Mouse (Mus musculus): Measurements from ENCODE around the gene Ralgps2.

The Ralgps2 gene

DNA sequence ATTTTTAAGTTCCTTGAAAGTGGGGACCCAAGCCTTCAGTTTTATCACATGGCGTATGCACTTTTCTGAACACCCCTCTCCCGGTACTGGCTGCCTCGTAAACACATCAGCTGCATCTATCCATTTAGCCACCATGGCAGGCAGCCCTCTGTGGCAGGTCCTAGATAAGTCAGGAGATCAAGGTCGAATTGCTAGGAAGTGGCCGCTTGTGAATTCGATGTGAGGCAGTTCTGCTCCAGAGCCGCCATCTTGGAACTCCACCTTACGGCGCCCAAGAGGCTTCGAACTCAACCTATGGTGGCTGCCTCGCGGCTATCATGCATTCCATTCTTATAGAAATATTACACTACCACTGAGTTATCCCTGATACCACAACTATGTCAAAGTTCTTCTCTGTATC lies 14.8 kb upstream of the Ralgps2 start:
- DNase-seq = no peak

DNA sequence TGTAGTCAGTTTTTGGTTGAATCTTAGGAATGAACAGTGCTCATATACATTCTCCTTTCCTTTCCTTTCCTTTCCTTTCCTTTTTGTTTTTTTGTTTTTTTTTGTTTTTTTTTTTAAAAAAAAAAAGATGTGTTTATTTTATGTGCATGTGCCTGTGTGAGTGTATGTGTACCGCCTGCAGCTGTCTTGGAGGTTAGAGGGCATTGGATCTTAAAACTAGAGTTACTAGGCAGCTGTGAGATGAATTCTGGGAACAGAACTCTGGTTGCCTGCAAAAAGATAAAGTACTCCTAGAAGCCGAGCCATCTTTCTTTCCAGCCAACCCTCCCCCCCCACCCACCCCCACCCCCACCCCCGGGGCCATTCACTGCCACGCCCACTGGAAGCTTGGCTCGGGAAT lies 10.9 kb upstream of the Ralgps2 start:
- DNase-seq = no peak

DNA sequence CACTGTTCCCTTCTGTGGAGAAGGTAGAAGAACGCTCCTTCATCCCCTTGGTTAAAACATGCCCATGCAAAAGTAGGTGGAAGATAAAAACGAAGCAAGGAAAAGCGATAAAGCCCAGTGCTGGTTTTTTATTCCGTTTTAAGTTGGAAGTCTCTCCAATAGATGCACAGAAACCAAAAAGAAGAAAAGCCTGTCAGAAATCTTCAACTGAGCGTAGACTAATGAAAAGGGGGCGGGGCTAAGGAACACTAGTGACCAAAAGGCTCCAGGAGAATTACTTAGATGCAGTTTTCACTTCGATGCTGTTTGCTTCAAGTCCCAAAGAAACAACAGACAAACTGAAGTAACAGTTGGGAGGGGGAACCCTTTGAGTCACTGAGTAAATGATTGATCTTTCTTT lies 1.2 kb upstream of the Ralgps2 start:
- DNase-seq = peak; percentile 44

DNA sequence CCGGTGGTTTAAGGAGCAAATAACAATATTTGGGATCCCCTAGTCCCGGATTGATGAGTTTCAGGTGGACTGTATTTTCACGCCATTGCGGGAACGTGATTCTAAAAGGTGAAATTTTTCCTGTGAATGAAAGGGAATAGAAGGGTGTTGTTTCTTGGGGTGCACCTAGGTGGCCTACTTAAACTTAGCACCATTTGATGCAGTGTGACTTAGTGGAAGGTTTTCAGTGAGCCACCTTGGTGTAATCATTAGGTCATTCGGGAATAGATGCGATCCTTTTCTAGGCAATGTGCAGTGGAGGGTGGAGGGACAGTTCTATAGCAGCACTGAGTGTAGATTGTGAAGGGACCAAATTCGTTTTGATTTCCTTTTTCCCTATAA lies 706 bp upstream of the Ralgps2 start:
- no peak for DNase-seq

DNA sequence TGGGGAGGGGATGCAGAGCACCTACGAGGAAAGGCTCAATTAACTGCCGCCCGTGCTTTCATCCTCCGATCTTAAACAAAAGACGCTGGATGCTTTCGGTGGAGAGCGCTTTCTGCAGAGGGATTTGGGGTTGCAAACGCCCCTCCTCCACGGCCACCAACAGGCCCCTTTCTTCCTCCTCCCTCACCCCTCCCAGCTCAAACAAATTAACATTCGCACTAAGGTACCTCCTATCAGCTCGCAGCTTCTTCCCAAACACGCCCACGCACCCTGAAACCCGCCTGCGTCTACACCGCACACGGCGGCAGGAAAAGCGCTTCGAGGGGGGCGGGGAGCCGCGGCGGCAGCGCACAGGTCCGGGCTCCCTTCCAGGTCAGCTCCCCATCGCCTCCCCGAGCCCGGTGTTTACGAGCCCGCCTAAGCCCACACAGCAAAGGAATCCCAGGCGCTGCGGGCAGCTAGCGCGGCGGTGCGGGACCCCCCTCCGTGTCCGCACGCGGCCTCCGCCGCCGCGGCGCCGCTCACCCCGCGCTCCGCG lies 652 bp downstream of the Ralgps2 start:
- peak; percentile 57 for DNase-seq

DNA sequence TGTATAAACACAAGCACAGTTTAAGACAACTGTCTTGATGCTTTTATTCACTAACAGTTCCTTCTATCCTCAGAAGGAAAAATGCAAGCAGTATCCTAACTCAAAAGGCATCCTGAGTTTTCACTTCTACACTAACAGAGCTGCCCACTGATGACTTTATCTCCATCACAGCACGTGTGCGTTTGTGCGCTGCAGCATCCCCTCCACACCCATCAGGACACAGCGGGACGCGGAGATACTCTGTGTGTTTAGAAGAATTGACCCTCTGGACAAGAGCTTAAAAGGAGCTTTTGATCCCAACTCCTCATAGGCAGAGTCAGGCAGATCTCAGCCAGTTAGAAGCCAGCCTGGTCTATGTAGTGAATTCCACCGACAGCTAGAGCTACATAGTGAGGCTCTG lies 2.0 kb downstream of the Ralgps2 start:
- no peak for DNase-seq

DNA sequence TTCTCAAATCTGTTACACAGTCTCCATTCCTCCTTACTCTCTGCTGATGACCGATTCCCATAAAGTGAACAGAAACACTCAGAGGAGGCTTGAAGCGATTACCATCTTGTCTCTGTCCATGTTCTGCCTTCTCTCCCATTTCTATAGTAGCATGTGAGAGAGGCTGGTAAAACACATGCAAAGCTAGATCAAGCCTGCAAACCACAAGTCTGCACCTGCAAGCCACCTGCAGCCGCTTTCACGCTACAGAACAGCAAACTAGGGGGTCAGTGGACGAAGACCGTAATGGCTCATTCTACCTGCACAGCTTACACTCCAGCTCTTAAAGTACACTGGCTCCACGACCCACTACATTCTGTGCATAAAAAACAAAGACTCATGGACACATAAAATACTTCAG lies 5.7 kb downstream of the Ralgps2 start:
- DNase-seq = no peak

DNA sequence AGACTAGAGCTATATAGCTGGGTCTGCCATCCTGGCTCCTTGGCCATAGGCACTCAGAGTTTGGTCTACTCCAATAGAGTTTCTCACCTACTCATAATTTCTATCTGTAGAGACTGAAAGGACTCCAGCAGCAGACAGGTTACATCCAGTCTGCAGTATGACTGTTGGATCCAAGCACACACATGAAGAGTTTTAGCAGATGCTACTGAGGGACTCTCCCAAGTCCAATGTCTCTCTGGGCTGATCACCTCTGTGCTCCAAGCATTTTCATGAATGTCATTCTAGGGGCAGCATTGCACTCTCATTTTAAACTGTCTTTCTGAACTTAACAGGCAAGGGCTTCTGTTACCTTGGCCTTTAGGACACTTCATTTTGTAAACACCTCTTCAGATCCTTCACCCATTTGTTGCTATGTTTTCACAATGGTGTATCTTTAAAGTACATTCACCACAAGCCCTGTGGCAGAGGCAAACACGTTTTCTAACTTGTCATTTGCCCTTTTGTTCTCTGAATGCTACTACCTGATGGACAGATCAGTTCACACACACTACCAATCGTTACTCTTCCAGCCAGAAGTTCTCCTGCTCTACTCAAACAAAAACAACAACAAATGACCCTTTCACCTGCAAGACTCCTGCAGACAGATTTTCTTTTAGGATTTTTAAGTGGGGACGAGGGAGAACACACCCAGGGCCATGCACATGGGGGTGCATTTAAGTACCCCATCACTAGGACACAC lies 7.2 kb downstream of the Ralgps2 start:
- no peak for DNase-seq

DNA sequence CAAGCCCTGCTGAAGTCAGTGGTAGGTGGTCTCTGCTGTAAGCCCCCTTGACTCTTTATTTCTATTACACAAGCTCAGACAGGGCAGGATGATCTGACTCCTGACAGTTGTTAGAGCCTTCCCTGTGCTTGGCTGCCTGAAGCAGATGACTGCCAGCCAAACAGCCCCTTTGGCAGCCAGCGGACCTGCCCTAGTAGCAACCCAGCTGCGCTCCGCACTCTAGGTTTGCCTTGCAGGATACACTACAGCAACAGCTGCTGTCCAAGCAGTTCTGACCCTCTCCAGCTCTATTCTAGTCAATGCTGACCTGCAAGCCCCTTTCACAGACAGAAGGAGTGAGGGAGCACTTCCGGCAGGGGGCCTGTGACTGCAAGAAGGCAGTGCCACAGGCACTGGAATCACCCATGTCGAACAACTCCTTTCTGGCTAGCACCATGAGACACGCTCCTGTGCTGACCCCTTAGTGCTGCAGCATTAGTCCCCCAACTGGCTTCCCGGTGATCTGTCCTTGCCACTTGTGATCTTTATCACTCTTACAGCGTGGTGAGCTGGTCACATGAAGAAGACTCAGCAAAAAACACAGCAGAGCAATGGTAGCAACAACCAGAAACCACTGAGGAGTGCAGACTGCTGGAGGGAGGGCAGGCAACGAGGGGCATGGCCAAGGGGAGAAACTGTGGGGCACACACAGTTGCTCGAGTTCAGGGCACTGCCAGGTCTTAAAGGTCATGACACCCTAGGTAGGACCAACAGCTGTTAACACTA lies 8.1 kb downstream of the Ralgps2 start:
- DNase-seq = no peak

DNA sequence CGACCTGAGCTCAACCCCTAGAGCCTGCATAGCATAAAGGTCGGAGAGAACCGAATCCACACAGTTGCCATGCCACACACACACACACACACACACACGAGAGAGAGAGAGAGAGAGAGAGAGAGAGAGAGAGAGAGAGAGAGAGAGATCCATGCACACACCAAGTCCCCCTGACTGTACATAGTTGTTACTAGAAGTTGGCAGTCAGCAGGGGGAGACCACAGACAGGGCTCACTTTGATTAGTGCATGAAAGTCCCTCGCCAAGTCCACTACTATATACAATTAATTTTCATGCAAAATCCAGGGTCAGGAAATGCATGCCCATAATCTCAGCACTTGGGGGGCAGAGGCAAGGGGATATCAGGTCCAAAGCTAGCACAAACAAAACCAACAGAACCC lies 9.2 kb downstream of the Ralgps2 start:
- DNase-seq = no peak

DNA sequence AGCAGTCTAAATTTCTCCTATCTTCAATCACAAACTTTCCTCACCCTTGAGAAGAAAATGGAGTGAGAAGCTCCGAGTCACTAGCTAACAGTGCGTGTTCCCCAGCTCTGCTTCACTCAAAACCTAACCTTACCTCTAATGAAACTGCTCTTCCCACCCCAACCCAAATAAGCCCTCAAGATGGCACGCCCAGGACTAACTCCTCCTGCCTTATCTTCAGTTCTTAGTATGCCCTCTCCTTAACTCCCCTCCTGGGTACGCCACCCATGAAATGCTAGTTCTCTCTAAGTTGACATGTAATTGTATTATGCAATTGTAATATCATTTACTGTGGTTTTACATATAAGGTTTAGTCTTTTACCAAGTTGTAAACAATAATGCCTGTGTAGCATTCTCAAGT lies 11.2 kb downstream of the Ralgps2 start:
- DNase-seq = no peak

DNA sequence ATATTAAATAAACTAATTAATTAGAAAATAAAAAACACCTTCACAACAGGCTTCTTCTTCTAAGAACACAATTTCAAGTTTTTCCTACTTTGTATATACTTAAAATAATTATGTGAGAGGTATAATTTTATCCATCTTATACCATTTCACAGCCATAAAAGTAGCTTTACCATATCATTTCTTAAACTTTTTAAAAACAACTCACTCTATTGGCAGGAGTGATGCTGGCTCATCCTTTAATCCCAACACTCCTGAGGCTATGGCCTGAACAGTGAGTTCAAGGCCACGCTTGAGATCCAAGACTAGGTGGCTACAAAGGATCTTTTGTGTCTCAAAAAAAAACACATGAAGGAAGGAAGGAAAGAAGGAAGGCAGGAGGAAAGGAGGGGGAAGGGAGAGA lies 15.9 kb downstream of the Ralgps2 start:
- no peak for DNase-seq

DNA sequence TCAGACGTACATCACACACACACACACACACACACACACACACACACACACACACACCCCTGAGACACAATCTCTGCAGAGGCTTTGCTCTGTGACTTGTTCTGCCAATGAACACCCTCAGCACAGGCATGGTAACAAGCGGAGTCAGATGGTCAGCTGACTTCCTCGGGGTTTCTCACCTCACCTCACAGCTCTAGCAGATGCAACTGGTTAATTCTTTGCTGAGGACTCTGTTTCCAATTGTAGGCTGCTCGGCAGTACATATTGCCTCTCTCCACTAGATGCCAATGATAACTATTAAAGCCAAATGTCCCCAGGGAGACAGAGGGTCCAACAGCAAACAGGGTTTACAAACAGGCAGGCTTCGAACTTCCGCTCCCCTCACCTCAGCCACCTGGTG lies 16.5 kb downstream of the Ralgps2 start:
- DNase-seq = no peak

DNA sequence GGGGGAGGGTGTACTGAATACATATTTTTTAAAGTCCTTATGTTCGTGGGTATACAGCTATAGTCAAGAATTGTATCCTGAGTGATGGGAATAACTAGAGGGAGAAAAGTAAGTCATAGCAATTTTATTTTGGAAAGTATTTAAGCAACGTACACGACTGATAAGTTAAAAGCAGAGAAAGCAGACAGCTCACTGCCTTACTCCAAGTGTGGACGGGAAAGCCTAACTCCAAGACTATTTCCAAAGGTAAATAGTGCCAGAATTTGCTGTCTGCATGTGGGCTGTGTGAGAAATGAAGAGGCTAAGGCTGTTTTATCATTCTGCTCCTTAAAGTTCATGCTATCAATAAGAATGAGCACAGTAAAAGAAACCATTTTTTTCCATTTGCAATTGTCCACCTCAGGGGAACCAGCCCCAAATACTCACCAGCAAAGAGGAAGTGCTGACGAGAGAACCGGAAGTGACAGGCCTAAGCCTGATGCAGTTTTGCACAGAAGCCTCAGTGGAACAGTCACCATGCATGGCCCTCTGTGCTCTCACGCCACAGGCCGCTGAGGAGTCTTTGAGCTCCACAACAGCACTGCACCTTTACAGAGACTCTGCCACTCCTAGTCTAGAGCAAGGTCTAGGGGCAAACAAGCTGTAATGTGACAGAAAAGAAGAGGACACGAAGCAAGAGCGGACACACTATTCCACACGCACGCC lies 18.0 kb downstream of the Ralgps2 start:
- no peak for DNase-seq

DNA sequence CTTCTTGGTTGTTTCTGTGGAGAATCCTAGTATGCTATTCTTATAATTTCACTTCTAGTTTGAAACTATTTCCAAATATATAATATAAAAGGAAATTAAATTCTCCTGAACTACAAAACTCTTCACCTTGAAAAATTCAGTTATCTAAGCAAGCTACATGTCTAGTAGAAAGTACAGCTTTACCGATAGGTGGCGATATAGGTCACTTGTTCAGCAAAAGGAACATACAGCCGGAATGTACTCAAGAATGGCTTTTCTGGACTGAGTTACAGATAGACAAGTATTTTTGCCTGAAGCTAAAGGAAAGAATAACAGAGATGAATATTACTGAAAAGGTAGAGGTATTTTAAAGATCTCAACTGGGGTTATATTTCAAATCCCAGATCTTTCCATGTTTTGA lies 22.0 kb downstream of the Ralgps2 start:
- peak; percentile 78 for DNase-seq

DNA sequence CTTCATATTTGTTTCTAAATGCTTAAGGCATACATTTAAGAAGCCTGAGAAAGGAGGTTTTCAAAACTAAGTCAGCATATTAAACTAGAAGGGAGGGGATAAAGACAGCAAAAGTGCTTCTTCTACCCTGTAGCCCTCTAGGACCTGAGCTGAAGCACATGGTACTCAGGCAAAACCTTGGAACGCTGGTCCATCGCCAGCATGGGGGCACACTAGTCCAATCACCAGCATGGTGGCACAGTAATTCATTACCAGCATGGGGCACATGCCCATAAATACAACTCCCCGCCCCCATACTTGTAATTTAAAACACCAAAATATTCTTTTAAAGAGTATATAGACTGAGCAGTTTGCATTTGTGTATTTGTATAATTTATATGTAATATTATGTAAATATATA lies 23.1 kb downstream of the Ralgps2 start:
- peak; percentile 21 for DNase-seq

DNA sequence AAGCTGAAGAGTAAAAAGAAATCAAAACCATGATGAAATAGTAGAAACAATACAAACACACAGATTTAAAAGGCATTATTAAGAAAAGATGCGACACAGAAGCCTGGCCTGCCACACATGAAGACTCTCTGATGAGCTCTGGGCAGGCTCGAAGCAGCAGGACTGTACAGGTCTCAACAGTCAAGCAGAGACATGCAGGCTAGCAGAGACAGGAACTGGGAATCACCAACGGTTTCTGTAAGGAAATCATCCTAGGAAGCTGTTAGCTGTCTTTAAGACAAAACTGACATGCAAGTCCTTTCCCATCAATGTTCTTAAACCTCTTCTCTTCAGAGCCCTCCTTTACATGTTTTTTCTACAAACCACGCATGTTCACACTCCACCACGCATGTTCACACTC lies 24.5 kb downstream of the Ralgps2 start:
- no peak for DNase-seq

DNA sequence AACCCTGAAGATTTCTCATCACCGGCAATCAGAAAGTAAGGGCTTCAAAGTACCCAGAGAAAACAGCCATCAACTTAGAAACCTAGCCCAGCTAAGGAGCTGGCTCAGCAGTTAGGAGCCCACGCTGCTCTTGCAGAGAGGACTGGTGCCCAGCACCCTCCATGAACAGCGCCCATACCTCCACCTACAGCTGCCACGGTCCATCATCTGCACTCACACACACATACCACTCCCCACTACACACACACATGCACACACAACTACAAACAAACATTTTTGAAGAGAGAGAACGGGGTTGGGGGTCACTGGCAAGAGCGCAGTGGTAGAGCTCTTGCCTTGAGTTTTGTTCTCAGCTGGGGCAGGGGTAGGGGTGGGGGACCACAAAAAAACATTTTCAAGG lies 26.2 kb downstream of the Ralgps2 start:
- no peak for DNase-seq

DNA sequence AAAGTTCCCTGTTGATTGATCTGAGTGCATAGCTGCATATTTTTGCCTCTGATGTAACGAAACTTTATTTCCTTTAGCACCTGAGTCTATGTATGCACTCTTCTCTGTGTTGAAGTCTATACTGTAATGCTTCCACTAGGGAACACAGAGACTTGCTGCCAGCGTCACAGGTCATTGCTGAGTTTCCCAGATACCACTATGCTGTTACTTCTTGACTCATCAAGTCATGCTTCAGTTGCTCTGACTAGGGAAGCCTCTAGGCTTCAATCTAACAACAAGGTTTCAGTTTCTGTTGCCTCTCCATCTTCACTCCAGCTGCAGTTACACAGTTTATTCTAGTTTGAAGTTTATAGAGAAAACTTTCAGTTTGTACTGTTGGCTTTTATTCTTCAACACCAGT lies 28.5 kb downstream of the Ralgps2 start:
- DNase-seq = peak; percentile 39

DNA sequence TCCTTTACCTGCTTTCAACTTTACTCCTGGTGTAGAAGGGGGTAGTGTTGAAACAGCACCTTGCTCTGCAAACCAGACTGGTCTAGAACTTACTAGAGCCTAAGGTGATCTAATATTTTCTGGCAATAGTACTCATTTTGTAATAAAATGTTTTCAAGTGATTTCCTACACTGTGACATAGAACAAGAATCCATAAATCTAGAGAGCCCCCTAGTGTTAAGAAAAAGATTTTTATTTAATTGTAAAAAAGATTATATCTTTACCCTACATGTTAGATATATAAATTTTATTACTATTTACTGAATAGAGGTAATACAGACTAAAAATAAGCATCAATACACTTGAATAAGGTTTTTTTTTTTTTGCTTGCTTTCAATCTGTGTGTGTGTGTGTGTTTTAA lies 29.6 kb downstream of the Ralgps2 start:
- no peak for DNase-seq

DNA sequence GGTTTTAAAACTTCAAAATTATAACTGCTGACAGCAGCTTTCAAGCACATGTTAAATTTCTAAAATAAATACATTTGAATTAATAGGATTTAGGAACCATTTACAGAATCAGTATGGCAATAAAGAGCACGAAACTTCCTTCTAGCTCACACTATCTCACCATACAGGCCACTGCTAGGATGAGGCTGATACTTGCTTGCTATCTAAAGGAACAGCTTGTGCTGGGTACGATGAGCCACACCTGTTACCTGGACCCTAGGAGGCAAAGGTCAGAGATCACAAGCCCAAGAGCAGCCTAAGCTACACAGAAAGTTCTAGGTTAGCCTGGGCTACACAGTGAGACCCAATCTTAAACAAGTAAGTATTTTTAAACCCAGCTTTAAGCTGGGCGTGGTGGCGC lies 30.2 kb downstream of the Ralgps2 start:
- no peak for DNase-seq

DNA sequence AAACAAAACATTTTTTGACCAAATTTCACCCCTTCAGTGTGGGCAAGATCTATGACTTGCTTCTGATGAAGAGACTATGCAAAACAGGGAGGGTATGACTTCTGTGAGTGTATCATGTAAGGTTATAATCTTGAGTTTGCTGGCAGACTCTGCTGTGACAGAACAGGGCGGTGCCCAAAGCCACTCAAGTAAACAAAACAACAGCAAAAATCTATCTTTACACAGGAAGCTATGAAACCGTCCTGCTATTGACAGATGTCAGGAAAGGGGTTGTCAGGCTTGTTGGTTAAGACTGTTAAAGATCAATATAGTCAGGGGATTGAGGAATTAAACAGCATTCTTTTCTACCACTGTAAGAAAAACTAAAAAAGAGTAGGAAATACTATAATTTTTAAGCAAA lies 33.8 kb downstream of the Ralgps2 start:
- no peak for DNase-seq

DNA sequence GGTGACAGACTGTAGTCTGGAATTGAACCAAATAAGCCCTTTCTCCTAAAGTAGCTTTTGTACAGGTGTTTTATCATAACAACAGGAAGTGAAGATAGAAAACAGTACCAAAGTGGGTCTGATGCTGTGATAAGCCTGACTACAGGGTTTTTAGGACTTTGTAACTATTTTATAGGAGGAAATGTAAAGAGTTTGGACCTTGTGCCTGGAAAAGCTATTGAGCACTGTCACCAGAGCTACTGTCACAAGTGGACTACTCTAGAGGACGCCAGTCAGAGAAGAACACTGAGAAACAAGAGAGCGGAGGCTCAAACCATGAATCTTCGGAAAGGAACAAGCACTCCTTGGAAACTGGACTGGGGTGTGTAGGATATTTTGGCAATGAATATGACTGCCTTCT lies 35.5 kb downstream of the Ralgps2 start:
- no peak for DNase-seq

DNA sequence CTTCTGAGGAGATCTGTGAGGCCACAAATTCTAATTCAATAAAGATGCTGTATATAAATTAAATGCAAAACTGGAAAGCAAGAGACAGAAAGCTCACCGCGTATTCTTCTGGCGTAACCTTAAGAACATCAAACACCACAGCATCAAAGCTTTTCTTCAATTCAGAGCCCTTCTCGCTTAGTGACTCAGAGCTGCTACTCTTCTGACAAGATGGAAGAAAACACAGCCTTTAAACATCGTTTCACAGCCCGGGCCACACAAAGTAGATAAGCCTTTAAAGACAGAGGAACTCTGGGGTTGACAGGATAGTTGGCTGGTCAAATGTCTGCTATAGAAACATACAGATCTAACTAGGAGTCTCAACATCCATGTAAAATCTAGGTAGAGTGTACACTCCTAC lies 37.7 kb downstream of the Ralgps2 start:
- DNase-seq = no peak
